Mouse (Mus musculus) forebrain, embryonic 12.5 days (tissue): ENCODE measurements around the gene Adam19. TPM values are rescaled to one million over a fixed set of nuclear protein-coding genes. Genes with fewer than 3 reads are reported as not detected.

Experiments used
- ATAC-seq: fragments of 200-750 bp; cut with Nextera tagmentation; 2 replicates; pipeline ENCODE4 v1.8.0; 2017; ENCODE audit warnings: moderate TSS enrichment; ENCODE audit not compliant: low FRiP score
- H3K27ac ChIP-seq: fragments of 300-500 bp; sonication (generic); 2 replicates; pipeline ENCODE4 v1.5.1; 2016; ENCODE audit warnings: mild to moderate bottlenecking
- H3K27me3 ChIP-seq: fragments of 300-500 bp; sonication (generic); 2 replicates; pipeline ENCODE4 v1.6.1; 2016; ENCODE audit warnings: mild to moderate bottlenecking
- H3K36me3 ChIP-seq: fragments of 300-500 bp; sonication (generic); replicated peaks from 2 replicates; pipeline ENCODE4 v1.6.1; 2016; ENCODE audit warnings: mild to moderate bottlenecking
- H3K4me1 ChIP-seq: fragments of 300-500 bp; sonication (generic); 2 replicates; pipeline ENCODE4 v1.6.1; 2016
- H3K4me2 ChIP-seq: fragments of 300-500 bp; sonication (generic); 2 replicates; pipeline ENCODE4 v1.6.1; 2016; ENCODE audit warnings: mild to moderate bottlenecking, moderate library complexity
- H3K4me3 ChIP-seq: fragments of 300-500 bp; sonication (generic); replicated peaks from 2 replicates; pipeline ENCODE4 v1.5.1; 2016; ENCODE audit warnings: mild to moderate bottlenecking
- H3K9ac ChIP-seq: fragments of 300-500 bp; sonication (generic); 2 replicates; pipeline ENCODE4 v1.6.1; 2016; ENCODE audit warnings: mild to moderate bottlenecking
- H3K9me3 ChIP-seq: fragments of 300-500 bp; sonication (generic); 2 replicates; pipeline ENCODE4 v1.6.1; 2016
- WGBS: fragments of 180-500 bp; shearing (Covaris S2); methylation state at CpG from one replicate; pipeline ENCODE4 v1.1.7; 2016; 5-methylcytosine and 5-hydroxymethylcytosine counted together
- polyA plus RNA-seq: library from polyadenylated mRNA; unstranded; fragments of >200 nt; fragmentation: Nextera tagmentation; extraction: Ambion mirVana; gene quantifications from 2 replicates; pipeline ENCODE4 v1.2.1, GENCODE M21; 2016

Gene Adam19
- polyA plus RNA-seq, 1 experiment from 2014 or later, result 9.7 TPM

DNA sequence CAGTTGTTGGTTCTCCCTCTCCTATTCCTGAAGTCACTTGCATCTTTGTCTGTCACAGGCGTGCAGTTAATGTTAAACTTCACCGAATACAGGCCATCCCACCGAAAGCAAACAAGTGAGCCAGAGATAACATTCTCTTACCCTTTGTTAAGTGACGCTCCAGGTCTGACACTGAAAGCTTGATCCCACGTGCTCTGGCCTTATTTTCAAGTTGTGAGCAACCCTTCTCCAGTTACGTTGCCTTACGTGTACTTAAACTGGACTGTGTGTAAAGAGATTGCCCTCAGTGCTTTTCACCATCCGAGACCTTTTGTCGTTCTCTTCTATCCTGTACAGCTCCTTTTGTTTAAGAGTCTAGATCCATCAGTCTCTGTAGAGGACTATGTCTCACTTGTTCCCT is 2.2 kb downstream of the Adam19 start:
- no peak overlapping the region for H3K27ac ChIP-seq
- no peak overlapping the region for H3K4me3 ChIP-seq
- no peaks in the 10 kb centered on the region for H3K36me3 ChIP-seq
- H3K27me3 ChIP-seq, result peaks cover 12% of the 10 kb centered on the region; the same call in 1 of the 2 replicates
- no peak for ATAC-seq
- H3K4me1 ChIP-seq, result peaks cover 13% of the 10 kb centered on the region
- 60% methylated on average over 9 of the region's 9 CpGs for WGBS
- H3K4me2 ChIP-seq, result no peak overlapping the region
- no peaks in the 10 kb centered on the region for H3K9me3 ChIP-seq
- no peak overlapping the region for H3K9ac ChIP-seq

DNA sequence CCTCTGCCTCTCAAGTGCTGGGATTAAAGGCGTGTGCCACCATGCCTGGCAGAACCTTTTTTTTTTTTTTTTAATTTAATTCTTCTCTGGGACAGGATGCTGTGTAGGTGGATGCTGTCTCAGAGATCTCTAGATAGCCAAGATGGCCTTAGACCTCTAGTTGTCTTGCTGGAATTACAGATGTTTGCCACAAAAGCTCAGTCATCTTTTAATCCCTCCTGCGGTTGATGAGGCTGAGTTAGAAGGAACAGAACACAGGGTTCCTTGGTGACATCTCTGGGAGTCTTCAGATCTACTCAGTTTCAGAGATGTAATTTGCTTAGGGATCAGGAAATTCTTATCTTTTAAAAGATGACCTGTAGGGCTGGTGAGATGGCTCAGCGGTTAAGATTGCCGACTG is 3.1 kb downstream of the Adam19 start:
- H3K27me3 ChIP-seq, result peaks cover 12% of the 10 kb centered on the region; the same call in 1 of the 2 replicates
- H3K9me3 ChIP-seq, result no peaks in the 10 kb centered on the region
- H3K4me1 ChIP-seq, result peaks cover 13% of the 10 kb centered on the region
- H3K4me3 ChIP-seq, result no peak overlapping the region
- no peak overlapping the region for H3K9ac ChIP-seq
- no peaks in the 10 kb centered on the region for H3K36me3 ChIP-seq
- over 99% methylated on average over 4 of the region's 4 CpGs for WGBS
- no peak overlapping the region for H3K27ac ChIP-seq
- no peak for ATAC-seq
- no peak overlapping the region for H3K4me2 ChIP-seq

DNA sequence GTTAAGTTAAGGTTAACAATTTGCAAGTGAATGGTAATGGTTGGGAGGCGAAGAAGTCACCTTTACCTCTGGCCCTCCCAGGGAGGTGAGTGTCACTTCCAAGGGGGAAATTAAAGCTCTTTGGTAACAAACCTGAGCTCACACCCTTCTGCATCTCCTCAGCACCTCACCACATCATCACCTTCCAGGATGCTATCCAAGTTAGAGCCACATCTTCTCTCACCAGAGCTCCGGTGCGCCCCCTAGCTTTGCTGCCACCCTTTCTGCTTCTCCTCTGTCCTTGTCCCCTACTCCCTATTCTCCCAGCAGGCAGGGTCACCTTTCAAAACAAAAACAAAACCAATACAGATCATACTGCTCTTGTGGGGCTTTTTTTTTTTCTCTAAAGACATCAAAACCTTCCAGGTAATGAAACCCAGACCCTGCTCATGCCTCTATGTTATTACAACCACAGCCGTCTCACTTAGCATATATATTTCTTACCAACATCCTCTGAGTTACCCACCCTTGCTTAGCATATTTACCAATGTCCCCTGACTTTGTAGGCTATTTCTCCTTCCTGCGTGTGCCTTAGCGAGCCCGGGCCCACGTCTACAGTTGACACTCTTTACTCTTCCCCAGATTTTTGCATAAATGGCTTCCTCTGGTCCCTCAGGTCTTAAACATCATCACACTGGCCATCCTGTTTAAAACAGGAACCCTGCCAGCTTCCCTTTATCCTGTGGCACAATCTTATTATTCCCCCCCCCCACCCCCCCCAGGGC is 4.3 kb downstream of the Adam19 start:
- Histone ChIP-seq H3K4me1 (peaks cover 18% of the 10 kb centered on the region), H3K36me3 (no peaks in the 10 kb centered on the region; the same call in 1 of the 2 replicates), H3K9ac (no peak overlapping the region), H3K9me3 (no peaks in the 10 kb centered on the region), H3K27me3 (peaks cover 8% of the 10 kb centered on the region; the same call in 1 of the 2 replicates), H3K27ac (no peak overlapping the region), H3K4me3 (no peak overlapping the region), H3K4me2 (no peak overlapping the region)
- WGBS, result 80% methylated on average over 8 of the region's 8 CpGs
- ATAC-seq, result no peak

DNA sequence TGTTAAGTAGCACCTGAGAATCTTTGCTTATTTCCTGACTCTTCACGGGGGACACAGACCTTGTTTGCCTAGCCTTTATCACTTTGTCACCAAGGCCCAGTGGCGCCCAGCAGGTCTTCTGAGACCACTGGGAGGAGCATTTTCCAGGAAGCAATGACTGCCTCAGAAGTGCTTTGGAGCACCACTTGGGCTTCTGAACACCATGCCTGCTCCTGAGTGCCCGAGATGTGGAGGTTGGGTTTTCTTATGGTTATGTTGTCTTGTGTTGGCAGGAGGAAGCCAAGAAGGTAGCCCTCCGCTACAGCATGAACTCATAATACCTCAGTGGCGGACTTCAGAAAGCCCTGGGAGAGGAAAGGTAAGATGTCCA is 4.8 kb downstream of the Adam19 start:
- no peaks in the 10 kb centered on the region for H3K9me3 ChIP-seq
- no peak overlapping the region for H3K9ac ChIP-seq
- H3K4me2 ChIP-seq, result no peak overlapping the region
- no peaks in the 10 kb centered on the region; the same call in 1 of the 2 replicates for H3K36me3 ChIP-seq
- H3K27ac ChIP-seq, result no peak overlapping the region
- 85% methylated on average over 5 of the region's 5 CpGs for WGBS
- ATAC-seq, result no peak
- H3K4me3 ChIP-seq, result no peak overlapping the region
- H3K4me1 ChIP-seq, result peaks cover 19% of the 10 kb centered on the region
- peaks cover 8% of the 10 kb centered on the region; the same call in 1 of the 2 replicates for H3K27me3 ChIP-seq

DNA sequence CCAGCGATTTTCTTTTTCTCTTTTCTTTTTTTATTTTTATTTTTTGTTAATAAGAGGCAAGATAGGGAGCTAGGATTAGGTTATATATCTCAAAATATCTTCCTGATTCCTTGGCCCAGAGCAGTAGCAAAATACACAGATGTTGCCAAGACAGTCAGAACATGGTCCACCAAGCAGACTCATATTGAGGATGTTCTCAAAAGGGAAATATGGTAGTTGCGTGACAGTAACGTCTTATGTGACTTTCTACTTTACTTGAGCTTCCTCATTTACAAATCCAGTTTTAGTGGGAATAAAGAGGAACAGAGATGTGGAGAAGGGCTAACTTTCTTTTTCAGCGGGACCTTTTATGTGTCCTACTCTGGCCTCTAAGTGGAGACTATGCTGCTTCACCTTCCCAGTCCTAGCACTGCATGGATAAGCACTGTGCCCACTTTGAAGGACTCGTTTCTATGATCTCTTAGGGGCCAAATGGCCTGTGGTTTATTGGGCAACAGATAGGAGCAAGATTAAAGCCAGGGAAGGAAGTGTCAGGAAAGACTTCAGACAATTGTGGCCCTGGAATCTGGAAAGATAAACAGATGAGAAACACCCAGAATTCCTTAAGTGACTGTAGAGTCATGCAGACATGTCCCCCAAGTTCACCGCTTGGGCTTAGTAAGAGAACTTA is 6.1 kb downstream of the Adam19 start:
- ATAC-seq, result no peak
- peaks cover 19% of the 10 kb centered on the region for H3K4me1 ChIP-seq
- 84% methylated on average over 6 of the region's 6 CpGs for WGBS
- H3K27me3 ChIP-seq, result peaks cover 5% of the 10 kb centered on the region; the same call in 1 of the 2 replicates
- H3K9ac ChIP-seq, result no peak overlapping the region
- no peak overlapping the region for H3K4me3 ChIP-seq
- no peak overlapping the region for H3K4me2 ChIP-seq
- no peak overlapping the region for H3K27ac ChIP-seq
- H3K36me3 ChIP-seq, result no peaks in the 10 kb centered on the region; the same call in 1 of the 2 replicates
- no peaks in the 10 kb centered on the region for H3K9me3 ChIP-seq

DNA sequence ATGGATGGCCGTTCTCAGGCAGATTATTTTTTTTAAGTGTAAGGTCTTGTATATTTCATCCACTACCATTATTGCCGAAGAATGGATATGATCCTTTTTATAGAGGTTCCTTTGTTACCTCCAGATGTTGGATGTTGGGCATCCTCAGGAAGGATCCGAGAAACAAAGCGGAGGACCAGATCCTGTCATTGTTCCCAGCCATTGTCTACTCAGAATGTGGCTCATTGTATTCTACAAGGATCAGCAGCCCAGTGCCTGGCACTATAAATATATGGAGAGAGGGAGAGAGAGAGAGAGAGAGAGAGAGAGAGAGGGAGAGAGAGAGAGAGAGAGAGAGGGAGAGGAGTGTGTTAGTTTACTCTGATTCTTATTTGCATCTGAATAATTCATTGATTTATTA is 6.8 kb downstream of the Adam19 start:
- ATAC-seq, result no peak
- Histone ChIP-seq H3K9ac (no peak overlapping the region), H3K27me3 (no peaks in the 10 kb centered on the region), H3K36me3 (no peaks in the 10 kb centered on the region; the same call in 1 of the 2 replicates), H3K9me3 (no peaks in the 10 kb centered on the region), H3K4me2 (no peak overlapping the region), H3K4me3 (no peak overlapping the region), H3K4me1 (peaks cover 13% of the 10 kb centered on the region), H3K27ac (no peak overlapping the region)
- WGBS, result 56% methylated on average over 4 of the region's 4 CpGs

DNA sequence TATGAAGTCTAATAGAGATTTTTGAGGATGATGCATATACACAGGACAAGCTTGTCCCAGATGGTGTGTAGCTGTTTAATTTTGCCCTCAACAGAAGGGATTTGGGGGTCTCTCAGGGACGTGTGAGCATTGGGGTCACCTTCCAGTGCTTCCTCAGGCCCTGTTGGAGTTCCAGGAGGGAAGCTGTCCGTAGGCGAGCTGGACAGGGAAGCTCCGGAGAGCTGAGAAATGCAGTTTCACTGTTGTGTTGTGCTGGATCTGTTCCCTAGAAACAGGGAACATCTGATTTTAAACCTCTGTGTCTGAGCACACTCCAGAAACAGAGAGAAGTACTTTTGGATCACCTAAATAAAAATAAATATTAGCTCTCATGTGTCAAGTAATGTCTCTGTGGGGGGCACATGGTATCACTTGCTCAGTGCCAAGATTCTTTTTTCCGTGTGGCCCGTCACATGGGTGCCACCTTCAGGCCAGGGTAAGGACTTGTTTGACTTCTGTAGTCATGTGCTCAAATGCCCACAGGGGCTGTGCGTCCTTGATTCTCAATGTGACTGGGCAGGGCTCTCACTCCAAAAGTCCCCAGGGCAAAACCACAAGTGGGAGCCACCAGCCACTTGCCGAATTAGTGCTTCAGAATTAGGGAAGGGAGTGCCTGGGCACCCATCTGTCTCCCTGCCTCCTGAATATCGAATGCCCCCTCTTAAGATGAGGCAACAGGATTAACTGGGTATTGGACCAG is 7.4 kb downstream of the Adam19 start:
- Histone ChIP-seq H3K9ac (no peak overlapping the region), H3K27me3 (no peaks in the 10 kb centered on the region), H3K9me3 (no peaks in the 10 kb centered on the region), H3K27ac (no peak overlapping the region), H3K4me1 (peaks cover 13% of the 10 kb centered on the region), H3K4me2 (no peak overlapping the region), H3K36me3 (no peaks in the 10 kb centered on the region; the same call in 1 of the 2 replicates), H3K4me3 (no peak overlapping the region)
- no peak for ATAC-seq
- 73% methylated on average over 9 of the region's 9 CpGs for WGBS

DNA sequence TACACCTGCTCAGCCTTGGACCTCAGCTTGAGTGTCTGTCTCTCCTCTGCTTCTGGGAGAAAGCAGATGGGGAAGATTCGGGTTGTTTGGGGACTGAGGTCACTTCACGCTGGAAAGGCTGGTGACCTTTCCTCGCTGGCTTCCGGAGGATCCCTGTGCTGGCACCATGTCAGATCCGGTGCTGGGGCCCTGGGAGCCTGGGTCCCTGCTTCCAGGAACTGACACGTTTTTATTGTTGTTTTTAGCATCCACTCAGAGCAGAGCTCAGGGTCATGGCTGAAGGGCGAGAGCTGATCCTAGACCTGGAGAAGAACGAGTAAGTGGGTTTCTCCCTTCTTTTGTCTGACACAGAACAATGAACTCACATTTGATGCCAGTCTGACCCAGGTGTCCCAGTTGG is 9.0 kb downstream of the Adam19 start:
- Histone ChIP-seq H3K9me3 (no peaks in the 10 kb centered on the region), H3K9ac (no peak overlapping the region), H3K4me2 (no peak overlapping the region), H3K4me3 (no peak overlapping the region), H3K36me3 (no peaks in the 10 kb centered on the region; the same call in 1 of the 2 replicates), H3K27me3 (no peaks in the 10 kb centered on the region), H3K27ac (0 out of 2 replicates have a peak overlapping the region, but pooled peaks have one; percentile 9), H3K4me1 (peaks cover 25% of the 10 kb centered on the region)
- WGBS, result 71% methylated on average over 8 of the region's 8 CpGs
- ATAC-seq, result no peak

DNA sequence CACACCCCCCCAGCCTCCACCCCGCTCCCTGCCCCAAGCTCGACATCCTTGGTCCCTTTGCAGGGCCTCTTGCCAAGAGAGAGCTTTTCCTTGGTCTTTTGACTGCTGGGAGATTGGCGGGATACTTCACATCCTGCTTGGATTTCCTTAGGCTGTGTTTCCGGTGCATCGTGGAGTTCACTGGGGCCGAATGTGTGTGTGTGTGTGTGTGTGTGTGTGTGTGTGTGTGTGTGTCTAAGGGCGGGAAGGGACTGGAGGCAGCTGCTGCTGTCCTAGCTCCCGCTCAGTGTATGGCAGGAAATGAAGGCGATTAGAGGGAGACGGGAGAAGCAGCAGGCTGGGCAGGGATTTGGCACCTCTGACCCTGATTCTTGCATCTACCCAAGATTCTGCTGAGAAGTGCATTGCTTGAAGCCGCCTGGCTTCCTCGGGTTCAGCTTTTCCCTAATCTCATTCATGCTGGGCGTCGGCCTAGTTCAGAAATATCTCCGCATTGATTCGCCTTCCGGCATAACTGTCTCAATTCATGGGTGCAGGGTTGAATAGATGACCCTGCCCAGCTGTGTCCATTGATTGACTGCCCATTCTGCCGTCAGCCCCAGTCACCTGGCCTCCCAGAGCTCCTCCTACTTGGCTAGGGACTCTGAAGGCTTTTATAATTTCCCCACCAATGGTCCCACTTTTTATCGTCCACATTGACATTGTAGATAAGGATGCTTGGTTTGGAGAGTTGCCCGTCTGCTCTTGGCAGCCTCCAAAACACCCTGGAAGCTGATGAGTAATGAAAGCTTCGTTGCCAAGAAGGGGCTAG is 9.6 kb downstream of the Adam19 start:
- Histone ChIP-seq H3K36me3 (no peaks in the 10 kb centered on the region; the same call in 1 of the 2 replicates), H3K9me3 (no peaks in the 10 kb centered on the region), H3K27me3 (no peaks in the 10 kb centered on the region), H3K27ac (0 out of 2 replicates have a peak overlapping the region, but pooled peaks have one; percentile 9), H3K4me1 (peaks cover 29% of the 10 kb centered on the region), H3K9ac (no peak overlapping the region), H3K4me3 (no peak overlapping the region), H3K4me2 (no peak overlapping the region)
- WGBS, result 64% methylated on average over 20 of the region's 21 CpGs
- 0 out of 2 replicates have a peak, but pooled peaks have one; percentile 44 for ATAC-seq

DNA sequence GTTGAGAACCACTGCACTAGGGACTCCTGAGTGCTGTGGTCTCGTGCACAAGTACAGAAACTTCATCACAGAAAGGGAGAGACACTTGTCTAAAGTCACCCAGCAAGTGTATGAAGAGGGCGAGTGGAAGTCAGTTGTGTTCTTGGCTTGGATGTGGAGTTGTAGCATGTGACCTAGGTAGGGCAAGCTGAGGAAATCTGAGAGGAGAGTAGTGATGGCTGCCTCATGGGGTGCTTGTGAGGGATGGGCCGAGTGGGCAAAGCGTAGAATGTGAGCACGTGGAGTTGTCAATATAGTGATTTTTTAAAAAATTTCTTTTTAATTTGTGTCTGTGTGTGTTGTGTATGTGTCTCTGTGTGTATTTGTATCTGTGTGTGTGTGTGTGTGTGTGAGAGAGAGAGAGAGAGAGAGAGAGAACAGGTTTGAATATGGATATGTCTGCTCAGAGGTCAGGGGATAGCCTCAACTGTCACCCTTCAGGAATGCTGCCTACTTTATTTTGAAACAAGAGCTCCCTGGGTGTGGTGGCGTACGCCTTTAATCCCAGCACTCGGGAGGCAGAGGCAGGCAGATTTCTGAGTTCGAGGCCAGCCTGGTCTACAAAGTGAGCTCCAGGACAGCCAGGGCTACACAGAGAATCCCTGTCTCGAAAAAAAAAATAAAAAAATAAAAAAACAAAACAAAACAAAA is 11.7 kb downstream of the Adam19 start:
- WGBS, result 94% methylated on average over 10 of the region's 10 CpGs
- Histone ChIP-seq H3K9me3 (no peaks in the 10 kb centered on the region), H3K4me2 (no peak overlapping the region), H3K27ac (no peak overlapping the region), H3K4me3 (no peak overlapping the region), H3K36me3 (no peaks in the 10 kb centered on the region; the same call in 1 of the 2 replicates), H3K27me3 (no peaks in the 10 kb centered on the region), H3K9ac (no peak overlapping the region), H3K4me1 (peaks cover 29% of the 10 kb centered on the region)
- no peak for ATAC-seq

DNA sequence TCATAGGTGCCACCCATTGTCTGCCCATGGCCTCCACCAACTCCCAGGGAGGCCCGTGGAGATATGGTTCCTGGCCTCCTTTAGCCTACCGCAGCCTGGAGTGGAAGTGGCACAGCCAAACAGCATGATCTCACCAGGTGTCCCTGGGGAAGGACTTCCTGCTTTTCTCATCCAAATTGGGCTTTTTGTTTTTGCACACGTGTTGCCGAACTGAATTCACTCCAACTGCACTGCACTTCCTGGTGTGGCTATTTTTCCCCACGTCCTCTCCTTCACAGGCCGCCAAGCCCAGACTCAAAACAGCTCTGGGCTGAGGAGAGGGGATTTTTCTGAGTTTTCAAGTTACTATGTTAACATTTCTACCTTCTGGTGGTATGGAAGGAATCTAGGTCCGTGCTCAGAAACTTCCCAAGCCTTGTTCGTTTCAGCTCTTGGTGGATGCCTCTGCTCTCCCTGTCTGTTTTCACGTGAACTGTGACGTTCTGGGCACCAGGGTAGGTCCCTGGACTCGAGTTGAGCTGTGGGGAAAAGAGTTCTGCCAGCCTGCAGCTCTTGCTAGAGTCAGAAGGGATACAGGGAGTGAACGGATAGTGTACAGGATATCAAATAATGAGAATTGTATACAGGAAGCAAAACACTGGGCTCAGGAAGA is 13.1 kb downstream of the Adam19 start:
- H3K27ac ChIP-seq, result peak overlapping the region; percentile 68; the same call in 1 of the 2 replicates
- peaks cover 29% of the 10 kb centered on the region for H3K4me1 ChIP-seq
- H3K9me3 ChIP-seq, result no peaks in the 10 kb centered on the region
- WGBS, result 29% methylated on average over 12 of the region's 12 CpGs
- H3K4me2 ChIP-seq, result no peak overlapping the region
- no peak for ATAC-seq
- no peak overlapping the region for H3K4me3 ChIP-seq
- no peaks in the 10 kb centered on the region for H3K27me3 ChIP-seq
- H3K9ac ChIP-seq, result no peak overlapping the region
- no peaks in the 10 kb centered on the region; the same call in 1 of the 2 replicates for H3K36me3 ChIP-seq
